Mouse (Mus musculus): ENCODE measurements around the gene Rpl10a. TPM values are rescaled to one million over a fixed set of nuclear protein-coding genes. Genes with fewer than 3 reads are reported as not detected.
"Not testable (repeated sequence)": the region's sequence is repeated elsewhere in the genome, so short reads cannot be mapped to it uniquely, and the experiment has no call there.

Rpl10a gene
- polyA plus RNA-seq, 1 experiment from 2014 or later, result 387 TPM

DNA sequence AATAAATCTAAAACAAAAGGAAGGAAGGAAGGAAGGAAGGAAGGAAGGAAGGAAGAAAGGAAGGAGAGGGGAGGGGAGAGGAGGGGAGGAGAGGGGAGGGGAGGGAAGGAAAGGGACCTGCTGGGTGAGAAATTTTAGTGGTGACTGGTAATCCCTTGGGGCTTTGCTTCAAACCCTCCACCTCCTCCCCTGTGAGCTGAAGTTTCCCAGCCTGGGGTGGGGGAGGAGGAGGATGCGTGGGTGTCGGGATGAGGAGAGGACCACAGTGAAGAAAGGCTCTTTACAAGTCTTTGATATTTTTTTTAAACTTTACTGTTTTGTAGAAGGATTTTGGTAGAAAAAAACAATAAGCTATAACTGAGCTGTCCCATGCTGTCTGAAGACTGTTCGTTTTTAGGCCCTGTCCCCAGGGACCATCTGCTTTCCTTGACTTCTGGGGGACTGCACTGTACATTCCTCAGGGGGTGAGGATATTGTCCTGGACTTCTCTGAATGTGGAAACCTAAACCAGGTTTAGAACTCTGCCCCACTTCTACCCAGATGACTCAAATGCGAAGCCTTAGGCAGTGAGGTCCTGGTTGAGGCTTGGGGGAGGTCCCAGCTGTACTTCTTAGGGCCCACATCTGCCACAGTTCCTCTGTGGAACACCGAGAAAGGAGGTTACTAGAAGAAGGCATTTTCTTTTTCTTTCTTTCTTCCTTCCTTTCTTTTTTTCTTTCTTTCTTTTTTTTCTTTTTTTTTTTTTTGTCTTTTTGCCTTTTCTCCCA lies 16.7 kb upstream of the Rpl10a start:
- Histone ChIP-seq H3K36me3 (peaks cover 8% of the 10 kb centered on the region), H3K4me1 (replicated peaks) (peaks cover 27% of the 10 kb centered on the region), H3K4me2 (replicated peaks) (no peak overlapping the region), H3K9me3 (no peaks in the 10 kb centered on the region), H3K27ac (no peak overlapping the region), H3K27me3 (no peaks in the 10 kb centered on the region), H3K4me3 (replicated peaks) (no peak overlapping the region), H3K9ac (replicated peaks) (no peak overlapping the region)
- WGBS, result 80% methylated on average over 5 of the region's 5 CpGs
- no peak for ATAC-seq

DNA sequence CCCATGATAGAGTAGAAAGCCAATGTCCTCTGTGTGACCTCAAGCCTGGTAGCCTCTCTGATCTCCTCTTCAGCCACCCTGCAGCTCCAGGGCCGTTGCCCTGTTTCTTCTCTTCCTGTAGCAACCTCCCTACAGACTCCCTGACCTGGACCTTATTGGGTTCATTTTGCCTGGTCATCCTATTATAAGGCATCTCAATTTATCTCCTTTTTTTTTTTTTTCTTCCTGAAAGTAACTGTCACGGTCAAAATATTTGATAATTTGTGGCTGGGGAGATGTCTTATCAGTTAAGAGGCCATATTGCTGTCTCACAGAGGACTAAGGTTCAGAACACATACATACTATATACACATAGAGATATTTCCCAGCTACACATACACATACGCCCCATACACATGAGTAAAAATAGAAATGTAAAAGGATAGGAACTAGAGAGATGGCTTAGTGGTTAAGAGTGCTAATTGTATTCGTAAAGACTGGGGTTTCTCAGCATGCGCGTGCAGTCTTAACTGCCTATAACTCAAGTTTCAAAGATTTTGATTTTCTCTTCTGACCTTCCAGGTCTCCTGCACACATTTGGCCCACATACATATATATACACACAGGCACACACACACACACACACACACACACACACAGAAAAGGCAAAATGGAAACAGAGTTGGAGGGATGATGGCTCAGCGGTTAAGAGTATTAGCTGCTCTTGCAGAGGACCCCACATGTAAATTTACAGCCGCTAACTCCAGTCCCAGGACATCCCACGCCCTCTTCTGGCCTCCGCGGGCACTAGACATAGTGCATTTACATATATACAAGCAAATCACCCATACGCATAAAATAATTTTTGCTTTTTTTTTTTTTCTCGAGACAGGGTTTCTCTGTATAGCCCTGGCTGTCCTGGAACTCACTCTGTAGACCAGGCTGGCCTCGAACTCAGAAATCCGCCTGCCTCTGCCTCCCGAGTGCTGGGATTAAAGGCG lies 15.7 kb upstream of the Rpl10a start:
- Histone ChIP-seq H3K9ac (replicated peaks) (0 out of 2 replicates have a peak overlapping the region, but pooled peaks have one; percentile 20), H3K27ac (peak overlapping the region; percentile 30; the same call in 1 of the 2 replicates), H3K27me3 (no peaks in the 10 kb centered on the region), H3K4me3 (replicated peaks) (peak overlapping the region; percentile 69), H3K4me2 (replicated peaks) (peak overlapping the region; percentile 89), H3K9me3 (no peaks in the 10 kb centered on the region), H3K36me3 (peaks cover 18% of the 10 kb centered on the region), H3K4me1 (replicated peaks) (peaks cover 27% of the 10 kb centered on the region)
- 27% methylated on average over 17 of the region's 17 CpGs for WGBS
- ATAC-seq, result peak; percentile 57

GRCm38 (mm10) chr17:28313212-28313879 lies 14.9 kb upstream of the Rpl10a start, which contains the start of gene Fance:
Gene Fance (plus strand): TSS chr17:28313519.
- peak; percentile 98 for ATAC-seq
- under 1% methylated on average over 68 of the region's 69 CpGs for WGBS
- no peaks in the 10 kb centered on the region for H3K27me3 ChIP-seq

DNA sequence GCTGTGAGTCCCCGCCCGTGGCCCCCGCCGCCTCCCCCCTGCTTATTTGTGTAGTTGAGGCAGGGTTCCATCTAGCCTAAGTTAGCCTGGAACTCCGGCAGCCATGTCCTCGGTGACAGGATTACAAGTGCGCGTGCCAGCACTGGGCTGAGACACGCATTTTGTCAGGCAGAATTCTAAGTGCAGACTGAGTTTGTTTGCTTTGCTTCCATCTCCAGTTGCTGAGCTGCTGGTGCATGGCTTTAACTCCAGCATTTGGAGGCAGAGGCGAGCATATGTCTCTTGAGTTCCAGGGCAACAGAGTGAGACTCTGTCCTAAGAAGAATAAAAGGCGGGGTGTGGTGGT lies 14.4 kb upstream of the Rpl10a start:
- H3K4me1 ChIP-seq (replicated peaks), result peaks cover 21% of the 10 kb centered on the region
- ATAC-seq, result no peak
- no peaks in the 10 kb centered on the region for H3K27me3 ChIP-seq
- peak overlapping the region; percentile 89 for H3K4me2 ChIP-seq (replicated peaks)
- peak overlapping the region; percentile 69 for H3K4me3 ChIP-seq (replicated peaks)
- peak overlapping the region; percentile 82 for H3K27ac ChIP-seq
- 1% methylated on average over 11 of the region's 11 CpGs for WGBS
- no peaks in the 10 kb centered on the region for H3K9me3 ChIP-seq
- peak overlapping the region; percentile 83 for H3K9ac ChIP-seq (replicated peaks)
- peaks cover 28% of the 10 kb centered on the region for H3K36me3 ChIP-seq

More at GRCm38 (mm10) chr17:28313212-28313879, 14.9 kb upstream of the Rpl10a start, which contains the start of gene Fance:
- H3K4me2 ChIP-seq (replicated peaks), result peak within 1 kb of the TSS; percentile 89
- peak within 1 kb of the TSS; percentile 69 for H3K4me3 ChIP-seq (replicated peaks)
- peak within 1 kb of the TSS; percentile 83 for H3K9ac ChIP-seq (replicated peaks)
- peak within 1 kb of the TSS; percentile 82 for H3K27ac ChIP-seq
- H3K4me1 ChIP-seq (replicated peaks), result peaks cover 25% of the 10 kb centered on the region
- H3K36me3 ChIP-seq, result peaks cover 24% of the 10 kb centered on the region
- no peaks in the 10 kb centered on the region for H3K9me3 ChIP-seq

GRCm38 (mm10) chr17:28315611-28316160 lies 12.6 kb upstream of the Rpl10a start:
- H3K4me2 ChIP-seq (replicated peaks), result no peak overlapping the region
- H3K9me3 ChIP-seq, result no peaks in the 10 kb centered on the region
- H3K27ac ChIP-seq, result no peak overlapping the region
- 91% methylated on average over 20 of the region's 20 CpGs for WGBS
- peaks cover 21% of the 10 kb centered on the region for H3K4me1 ChIP-seq (replicated peaks)
- no peak for ATAC-seq
- no peak overlapping the region for H3K9ac ChIP-seq (replicated peaks)
- no peak overlapping the region for H3K4me3 ChIP-seq (replicated peaks)
- H3K36me3 ChIP-seq, result peaks cover 39% of the 10 kb centered on the region
- no peaks in the 10 kb centered on the region for H3K27me3 ChIP-seq

DNA sequence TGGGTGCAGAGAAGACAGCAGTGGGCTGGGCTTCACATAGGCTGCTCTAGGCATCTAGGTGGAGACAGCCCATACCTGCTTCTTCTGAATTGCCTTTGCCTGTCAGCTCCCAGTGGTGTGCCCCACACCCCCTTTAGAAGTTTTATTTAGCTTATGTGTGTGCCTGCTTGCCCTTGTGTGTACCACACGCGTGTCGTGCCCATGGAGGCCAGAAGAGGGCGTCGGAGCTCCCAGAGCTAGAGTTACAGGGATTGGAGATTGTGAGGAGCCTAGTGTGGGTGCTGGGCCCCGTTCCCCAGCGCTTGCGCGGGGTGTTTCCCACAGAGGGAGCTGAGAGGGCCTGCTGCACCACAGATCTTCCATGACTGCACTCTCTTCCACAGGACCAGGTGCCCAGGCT lies 11.8 kb upstream of the Rpl10a start:
- no peak overlapping the region for H3K4me3 ChIP-seq (replicated peaks)
- no peaks in the 10 kb centered on the region for H3K9me3 ChIP-seq
- 90% methylated on average over 9 of the region's 9 CpGs for WGBS
- H3K4me2 ChIP-seq (replicated peaks), result no peak overlapping the region
- H3K9ac ChIP-seq (replicated peaks), result no peak overlapping the region
- H3K4me1 ChIP-seq (replicated peaks), result peaks cover 21% of the 10 kb centered on the region
- no peaks in the 10 kb centered on the region for H3K27me3 ChIP-seq
- peaks cover 44% of the 10 kb centered on the region for H3K36me3 ChIP-seq
- no peak for ATAC-seq
- no peak overlapping the region for H3K27ac ChIP-seq

GRCm38 (mm10) chr17:28317091-28317490 lies 11.2 kb upstream of the Rpl10a start:
- no peak overlapping the region for H3K4me3 ChIP-seq (replicated peaks)
- H3K4me1 ChIP-seq (replicated peaks), result peaks cover 21% of the 10 kb centered on the region
- no peaks in the 10 kb centered on the region for H3K9me3 ChIP-seq
- no peak overlapping the region for H3K27ac ChIP-seq
- H3K36me3 ChIP-seq, result peaks cover 47% of the 10 kb centered on the region
- ATAC-seq, result no peak
- WGBS, result 60% methylated on average over 8 of the region's 8 CpGs
- no peaks in the 10 kb centered on the region for H3K27me3 ChIP-seq
- H3K4me2 ChIP-seq (replicated peaks), result no peak overlapping the region
- H3K9ac ChIP-seq (replicated peaks), result 0 out of 2 replicates have a peak overlapping the region, but pooled peaks have one; percentile 19

DNA sequence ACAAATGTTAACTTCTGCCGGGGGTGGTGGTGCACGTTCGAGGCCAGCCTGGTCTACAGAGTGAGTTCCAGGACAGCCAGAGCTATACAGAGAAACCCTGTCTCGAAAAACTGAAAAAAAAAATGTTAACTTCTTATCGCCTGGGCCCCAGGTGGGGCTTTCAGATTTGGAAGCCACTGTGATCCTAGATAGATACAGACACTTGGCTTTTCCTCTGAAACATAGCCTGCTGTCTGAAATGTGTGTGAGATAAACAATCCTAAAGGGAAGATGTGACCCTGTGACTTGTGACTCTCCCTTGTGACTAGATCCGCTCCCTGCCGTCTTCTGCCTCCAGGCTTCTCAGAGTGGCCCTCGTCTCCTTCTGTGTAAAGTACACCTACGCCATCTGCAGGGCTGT lies 10.5 kb upstream of the Rpl10a start:
- WGBS, result 86% methylated on average over 9 of the region's 9 CpGs
- Histone ChIP-seq H3K36me3 (peaks cover 53% of the 10 kb centered on the region), H3K4me2 (replicated peaks) (no peak overlapping the region), H3K27ac (no peak overlapping the region), H3K4me3 (replicated peaks) (no peak overlapping the region), H3K4me1 (replicated peaks) (peaks cover 20% of the 10 kb centered on the region), H3K9ac (replicated peaks) (no peak overlapping the region), H3K9me3 (no peaks in the 10 kb centered on the region), H3K27me3 (no peaks in the 10 kb centered on the region)
- ATAC-seq, result no peak

- Histone ChIP-seq H3K4me3 (replicated peaks) (no peak overlapping the region), H3K9me3 (no peaks in the 10 kb centered on the region), H3K9ac (replicated peaks) (no peak overlapping the region), H3K27ac (no peak overlapping the region), H3K27me3 (no peaks in the 10 kb centered on the region), H3K4me2 (replicated peaks) (no peak overlapping the region), H3K4me1 (replicated peaks) (no peaks in the 10 kb centered on the region), H3K36me3 (peaks cover 65% of the 10 kb centered on the region)
- 98% methylated on average over 4 of the region's 4 CpGs for WGBS
- no peak for ATAC-seq
These were observed 6.6 kb upstream of the Rpl10a start for GRCm38 (mm10) chr17:28321700-28322099.

- no peak overlapping the region for H3K9ac ChIP-seq (replicated peaks)
- no peaks in the 10 kb centered on the region for H3K27me3 ChIP-seq
- H3K27ac ChIP-seq, result no peak overlapping the region
- H3K9me3 ChIP-seq, result no peaks in the 10 kb centered on the region
- H3K4me2 ChIP-seq (replicated peaks), result no peak overlapping the region
- no peak for ATAC-seq
- H3K4me3 ChIP-seq (replicated peaks), result no peak overlapping the region
- 91% methylated on average over 8 of the region's 8 CpGs for WGBS
- H3K36me3 ChIP-seq, result peaks cover 47% of the 10 kb centered on the region
- peaks cover 8% of the 10 kb centered on the region for H3K4me1 ChIP-seq (replicated peaks)
These were observed 4.5 kb upstream of the Rpl10a start for GRCm38 (mm10) chr17:28323786-28324185.

- not testable (repeated sequence) for H3K27ac ChIP-seq; H3K4me3 ChIP-seq (replicated peaks); ATAC-seq; H3K27me3 ChIP-seq; H3K9me3 ChIP-seq; H3K9ac ChIP-seq (replicated peaks); H3K4me2 ChIP-seq (replicated peaks)
- Histone ChIP-seq H3K36me3 (peaks cover 42% of the 10 kb centered on the region), H3K4me1 (replicated peaks) (peaks cover 14% of the 10 kb centered on the region)
- WGBS, result 97% methylated on average over 7 of the region's 7 CpGs
These were observed 3.9 kb upstream of the Rpl10a start for GRCm38 (mm10) chr17:28324416-28324815.
